Mouse (Mus musculus) myocyte (in vitro differentiated cells): ENCODE results near the gene Mum1l1. TPM values are rescaled to one million over a fixed set of nuclear protein-coding genes. Genes with fewer than 3 reads are reported as not detected.

Source experiments
- H3K27me3 ChIP-seq: one replicate; pipeline ENCODE4 v1.6.1; 2011; ENCODE audit not compliant: control insufficient read depth, insufficient read depth, insufficient read length
- H3K36me3 ChIP-seq: one replicate; pipeline ENCODE4 v1.6.1; 2011; ENCODE audit not compliant: control insufficient read depth, insufficient read depth
- H3K4me2 ChIP-seq: one replicate; pipeline ENCODE4 v1.6.1; 2011; ENCODE audit warnings: low read depth, control low read depth
- H3K4me3 ChIP-seq: one replicate; pipeline ENCODE4 v1.5.1; 2011; ENCODE audit warnings: mild to moderate bottlenecking, control low read depth, moderate library complexity
- H3K79me2 ChIP-seq: one replicate; pipeline ENCODE4 v1.6.1; 2011; ENCODE audit not compliant: control insufficient read depth, insufficient read depth
- H3ac ChIP-seq: one replicate; pipeline ENCODE4 v1.6.1; 2011; ENCODE audit not compliant: control insufficient read depth, insufficient read length
- CEBPB ChIP-seq: IDR thresholded peaks from 2 replicates; pipeline ENCODE4 v1.6.1; 2011; ENCODE audit warnings: mild to moderate bottlenecking, moderate library complexity; ENCODE audit not compliant: poor library complexity, insufficient read depth, severe bottlenecking
- E2F4 ChIP-seq: IDR thresholded peaks from one replicate; pipeline ENCODE4 v1.6.1; 2011; ENCODE audit warnings: mild to moderate bottlenecking, control low read depth, moderate library complexity; ENCODE audit not compliant: insufficient read depth
- MAX ChIP-seq: IDR thresholded peaks from one replicate; pipeline ENCODE4 v1.6.1; 2011; ENCODE audit warnings: low read depth, mild to moderate bottlenecking, control low read depth
- MYOD1 ChIP-seq, 3 experiments: IDR thresholded peaks; one replicate each; pipeline ENCODE4 v1.6.1; 2011; ENCODE audit warnings: control low read depth in 2 of 3, low read depth in 2 of 3, mild to moderate bottlenecking in 2 of 3, moderate library complexity in 1 of 3; ENCODE audit not compliant: insufficient read length in 2 of 3, control insufficient read depth in 1 of 3
- MYOG ChIP-seq, 3 experiments: IDR thresholded peaks; one replicate each; pipeline ENCODE4 v1.6.1; 2011; ENCODE audit warnings: control low read depth in 2 of 3, low read depth in 2 of 3, mild to moderate bottlenecking in 2 of 3; ENCODE audit not compliant: insufficient read length in 2 of 3, control insufficient read depth in 1 of 3, insufficient read depth in 1 of 3
- POLR2A ChIP-seq: IDR thresholded peaks from one replicate; pipeline ENCODE4 v1.6.1; 2011; ENCODE audit warnings: low read depth, mild to moderate bottlenecking, control low read depth, moderate library complexity; ENCODE audit not compliant: insufficient read length
- POLR2AphosphoS2 ChIP-seq: IDR thresholded peaks from one replicate; pipeline ENCODE4 v1.6.1; 2011; ENCODE audit warnings: low read depth, control low read depth; ENCODE audit not compliant: insufficient read length
- REST ChIP-seq: IDR thresholded peaks from one replicate; pipeline ENCODE4 v1.6.1; 2011; ENCODE audit warnings: mild to moderate bottlenecking, control low read depth, moderate library complexity; ENCODE audit not compliant: insufficient read depth, insufficient read length
- SRF ChIP-seq: IDR thresholded peaks from one replicate; pipeline ENCODE4 v1.6.1; 2011; ENCODE audit warnings: low read depth; ENCODE audit not compliant: control insufficient read depth, insufficient read length
- TCF12 ChIP-seq: IDR thresholded peaks from one replicate; pipeline ENCODE4 v1.6.1; 2011; ENCODE audit warnings: mild to moderate bottlenecking, control low read depth; ENCODE audit not compliant: poor library complexity, insufficient read depth, severe bottlenecking
- TCF3 ChIP-seq: IDR thresholded peaks from one replicate; pipeline ENCODE4 v1.6.1; 2011; ENCODE audit warnings: low read depth, control low read depth; ENCODE audit not compliant: insufficient read length
- USF1 ChIP-seq: IDR thresholded peaks from one replicate; pipeline ENCODE4 v1.6.1; 2011; ENCODE audit warnings: low read depth, mild to moderate bottlenecking, control low read depth, moderate library complexity
- polyA plus RNA-seq: library from polyadenylated mRNA; unstranded; fragments of >200 nt; fragmentation: generic; extraction: Trizol; gene quantifications from one replicate; pipeline ENCODE4 v1.2.1, GENCODE M21; 2012; ENCODE audit warnings: missing spikeins

Gene Mum1l1
- polyA plus RNA-seq, 1 experiment: 2.9 TPM

DNA sequence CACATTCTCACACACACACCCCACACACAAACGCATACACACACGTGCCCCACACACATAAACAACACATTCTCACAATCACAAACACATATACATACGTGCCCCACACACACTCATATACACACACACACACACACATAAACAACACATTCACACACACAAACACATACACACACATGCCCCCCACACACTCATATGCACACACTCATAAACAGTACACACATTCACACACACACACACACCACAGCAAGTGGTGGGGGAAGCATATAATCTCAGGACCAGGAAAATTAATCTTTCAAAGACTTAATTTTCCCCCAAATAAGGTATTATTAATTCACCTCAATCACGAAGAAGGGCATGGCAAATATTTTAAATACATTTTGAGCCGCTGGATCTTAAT lies 6.6 kb downstream of the Mum1l1 start:
- no peak for TF ChIP-seq MYOD1 (IDR thresholded peaks at IDR 0.05; ENCODE audit: control insufficient read depth in 1 of 3, insufficient read length in 2 of 3, low read depth in 2 of 3)
- TF ChIP-seq CEBPB: no peak
- TF ChIP-seq POLR2A: no peak
- no peak for TF ChIP-seq TCF12
- no peak for TF ChIP-seq TCF3
- peaks cover 7% of the 10 kb centered on the region for H3K79me2 ChIP-seq

DNA sequence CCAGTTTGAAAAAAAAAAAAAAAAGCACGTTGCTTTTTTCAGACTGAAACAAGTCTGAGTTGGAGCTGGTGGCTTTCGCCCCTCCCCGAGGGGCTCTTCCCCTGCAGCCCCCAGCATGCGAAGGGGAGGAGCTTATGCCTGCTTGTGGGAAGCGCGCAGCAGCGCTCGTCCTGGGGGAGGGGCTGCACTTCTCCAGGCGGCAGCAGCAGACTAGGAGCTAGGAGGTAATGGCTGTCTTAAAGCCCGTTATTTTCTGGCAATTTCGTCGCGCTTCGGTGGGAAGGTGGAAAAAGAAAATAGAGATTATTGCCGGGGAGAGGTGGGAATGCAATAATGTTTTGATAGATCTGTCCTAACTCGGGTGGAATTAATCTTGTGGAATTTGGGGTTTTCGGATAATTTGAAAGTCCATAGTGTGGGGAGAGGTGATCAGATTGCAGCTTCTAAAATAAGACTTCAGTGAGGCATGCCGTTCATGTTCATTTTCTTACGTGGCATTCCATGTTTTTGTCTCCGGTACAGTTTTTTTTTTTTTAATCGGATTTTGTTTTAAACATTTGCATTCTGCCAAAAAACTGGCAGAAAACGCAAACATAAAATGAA lies 7.2 kb downstream of the Mum1l1 start:
- Histone ChIP-seq H3K27me3 (no peaks in the 10 kb centered on the region), H3K4me2 (peak overlapping the region; percentile 75)
- no peak for TF ChIP-seq USF1
- TF ChIP-seq MYOD1 (IDR thresholded peaks at IDR 0.05; ENCODE audit: control insufficient read depth in 1 of 3, insufficient read length in 2 of 3, low read depth in 2 of 3): no peak
- TF ChIP-seq SRF: no peak
- TF ChIP-seq TCF12: no peak
- no peak for TF ChIP-seq POLR2AphosphoS2
- no peak for TF ChIP-seq MAX
- no peak for TF ChIP-seq TCF3
- TF ChIP-seq MYOG (IDR thresholded peaks at IDR 0.05; ENCODE audit: control insufficient read depth in 1 of 3, insufficient read depth in 1 of 3, insufficient read length in 2 of 3, low read depth in 2 of 3): no peak
- TF ChIP-seq E2F4: no peak
- no peak for TF ChIP-seq REST
- no peak for TF ChIP-seq CEBPB
- no peak for TF ChIP-seq POLR2A

More for the DNA sequence above, 6.6 kb downstream of the Mum1l1 start:
- Histone ChIP-seq H3K36me3 (no peaks in the 10 kb centered on the region), H3ac (no peak overlapping the region), H3K27me3 (no peaks in the 10 kb centered on the region), H3K4me2 (no peak overlapping the region), H3K4me3 (peak overlapping the region; percentile 26)

DNA sequence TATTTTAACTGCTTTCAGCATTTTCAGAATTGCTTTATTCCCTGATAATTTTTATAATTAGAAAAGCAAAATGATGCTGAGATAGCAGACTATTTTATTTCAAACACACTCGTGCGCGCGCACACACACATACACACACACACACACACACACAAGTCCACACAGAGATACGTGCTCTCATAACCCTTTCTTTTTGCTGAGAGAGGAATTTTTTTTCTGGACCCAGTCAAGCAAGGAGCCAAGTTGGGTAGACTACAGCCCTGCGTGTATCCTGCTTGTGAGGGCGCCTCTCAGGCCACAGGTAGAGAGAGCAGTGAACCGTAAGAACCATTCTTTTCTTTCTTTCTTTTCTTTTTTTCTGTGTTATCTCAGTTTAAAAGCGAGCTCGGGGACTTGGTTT lies 7.9 kb downstream of the Mum1l1 start:
- no peak overlapping the region for H3ac ChIP-seq
- H3K36me3 ChIP-seq: no peaks in the 10 kb centered on the region
- H3K4me2 ChIP-seq: peak overlapping the region; percentile 75
- TF ChIP-seq TCF3 (no peak), REST (no peak), MYOD1 (IDR thresholded peaks at IDR 0.05; ENCODE audit: control insufficient read depth in 1 of 3, insufficient read length in 2 of 3, low read depth in 2 of 3) (no peak), E2F4 (no peak), POLR2A (no peak), TCF12 (no peak), POLR2AphosphoS2 (no peak), SRF (no peak), CEBPB (no peak), USF1 (no peak), MYOG (IDR thresholded peaks at IDR 0.05; ENCODE audit: control insufficient read depth in 1 of 3, insufficient read depth in 1 of 3, insufficient read length in 2 of 3, low read depth in 2 of 3) (no peak), MAX (no peak)
- peaks cover 7% of the 10 kb centered on the region for H3K79me2 ChIP-seq
- peak overlapping the region; percentile 26 for H3K4me3 ChIP-seq
- no peaks in the 10 kb centered on the region for H3K27me3 ChIP-seq

More for the DNA sequence above, 7.2 kb downstream of the Mum1l1 start:
- Histone ChIP-seq H3K79me2 (peaks cover 7% of the 10 kb centered on the region), H3ac (no peak overlapping the region), H3K36me3 (no peaks in the 10 kb centered on the region), H3K4me3 (peak overlapping the region; percentile 26)

DNA sequence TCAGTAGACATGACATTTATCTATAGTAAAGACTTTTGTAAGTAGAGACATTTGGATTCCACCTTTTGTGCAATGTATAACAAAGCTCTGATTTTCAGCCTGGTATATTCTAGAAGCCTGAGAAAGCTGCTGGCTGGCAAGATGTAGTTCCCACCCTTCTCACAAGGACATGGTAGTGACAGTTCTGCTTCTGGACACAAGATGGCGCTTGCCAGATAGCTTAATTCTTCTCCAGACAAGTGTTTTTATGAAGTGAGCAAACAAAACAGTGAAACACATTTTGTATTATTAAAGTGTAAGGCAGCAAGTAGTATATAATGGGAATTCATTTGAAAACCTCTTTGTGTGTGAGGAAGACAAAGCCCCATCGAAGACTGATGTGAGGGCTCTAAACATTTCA lies 9.2 kb downstream of the Mum1l1 start:
- Histone ChIP-seq H3K4me2 (no peak overlapping the region), H3K27me3 (no peaks in the 10 kb centered on the region), H3ac (no peak overlapping the region), H3K4me3 (no peak overlapping the region), H3K79me2 (peaks cover 7% of the 10 kb centered on the region), H3K36me3 (no peaks in the 10 kb centered on the region)
- TF ChIP-seq POLR2A (no peak), E2F4 (no peak), REST (no peak)

DNA sequence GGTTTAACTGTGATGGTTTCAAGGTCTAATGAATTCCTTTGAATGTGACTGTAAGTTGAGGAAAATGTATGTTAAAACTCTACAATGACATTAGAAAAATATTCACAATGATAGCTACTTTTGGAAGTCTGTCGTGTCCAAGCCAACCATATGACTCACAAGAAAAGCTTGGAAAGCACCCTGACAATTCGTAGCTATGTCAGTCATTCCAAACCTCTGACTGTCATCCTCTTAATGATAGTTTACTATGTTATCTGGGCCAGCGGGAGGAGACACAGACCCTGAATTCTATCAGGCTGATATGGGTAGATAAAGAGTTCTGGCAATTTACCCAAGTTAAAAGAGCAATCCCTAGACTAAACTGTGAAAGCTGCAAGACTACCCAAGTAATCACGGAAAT lies 11.0 kb downstream of the Mum1l1 start:
- TF ChIP-seq POLR2AphosphoS2: no peak
- H3K4me2 ChIP-seq: peak overlapping the region; percentile 50
- H3K36me3 ChIP-seq: no peaks in the 10 kb centered on the region
- H3K4me3 ChIP-seq: no peak overlapping the region
- H3K79me2 ChIP-seq: peaks cover 7% of the 10 kb centered on the region
- no peaks in the 10 kb centered on the region for H3K27me3 ChIP-seq
- no peak overlapping the region for H3ac ChIP-seq
